35 mouse cellular contexts compared by ENCODE assay signal in genomic region chr8:93655752-93656151, GRCm38 (mm10).
"Had no signal": no experiment of that assay in that cellular context is flagged by ENCODE, and none has a peak within 500 bp of the region (broad histone marks: within the 10 kb centered on the region; RNA-seq: fewer than 3 reads in every experiment).

No protein-coding gene starts in this region.

- H3K4me3 ChIP-seq: heart, embryonic 10.5 days; heart, embryonic 12.5 days; heart, embryonic 13.5 days; heart, embryonic 15.5 days; hindbrain, embryonic 10.5 days; hindbrain, embryonic 12.5 days; hindbrain, embryonic 13.5 days; hindbrain, embryonic 15.5 days; intestine, embryonic 15.5 days; kidney, embryonic 15.5 days; layer of hippocampus, adult 2 months; left cerebral cortex, adult 2 months had no signal

- H3K4me1 ChIP-seq: heart, embryonic 10.5 days; heart, embryonic 12.5 days; heart, embryonic 13.5 days; heart, embryonic 15.5 days; hindbrain, embryonic 10.5 days; hindbrain, embryonic 12.5 days; hindbrain, embryonic 13.5 days; hindbrain, embryonic 15.5 days; intestine, embryonic 15.5 days; kidney, embryonic 15.5 days had no signal

- H3K27me3 ChIP-seq: heart, embryonic 12.5 days; heart, embryonic 13.5 days; heart, embryonic 15.5 days; hindbrain, embryonic 12.5 days; hindbrain, embryonic 13.5 days; hindbrain, embryonic 15.5 days; intestine, embryonic 15.5 days; kidney, embryonic 15.5 days had no signal

- H3K36me3 ChIP-seq: heart, embryonic 10.5 days; heart, embryonic 12.5 days; heart, embryonic 13.5 days; heart, embryonic 15.5 days; hindbrain, embryonic 10.5 days; hindbrain, embryonic 12.5 days; hindbrain, embryonic 13.5 days; hindbrain, embryonic 15.5 days; intestine, embryonic 15.5 days; kidney, embryonic 15.5 days had no signal

- DNase-seq: heart, postnatal 10 days; heart, postnatal 14 days; heart, postnatal 36 days; heart, postnatal 4 days; kidney, adult 11 months; kidney, adult 18-20 months; kidney, adult 2 months; kidney, adult 8-10 months; kidney, adult 9 months; kidney, postnatal 10 days; kidney, postnatal 14 days; kidney, postnatal 25 days; kidney, postnatal 36 days; kidney, postnatal 4 days; layer of hippocampus, adult 9-11 months; layer of hippocampus, postnatal 36 days had no signal

- H3K27ac ChIP-seq: heart, embryonic 10.5 days; heart, embryonic 13.5 days; heart, embryonic 15.5 days; hindbrain, embryonic 10.5 days; hindbrain, embryonic 12.5 days; hindbrain, embryonic 13.5 days; hindbrain, embryonic 14.5 days; hindbrain, embryonic 15.5 days; hindbrain, postnatal 0 days; intestine, embryonic 15.5 days; kidney, embryonic 15.5 days; kidney, postnatal 0 days; layer of hippocampus, adult 2 months; left cerebral cortex, adult 2 months had no signal

- H3K9ac ChIP-seq: heart, embryonic 12.5 days; heart, embryonic 13.5 days; heart, embryonic 15.5 days; hindbrain, embryonic 12.5 days; hindbrain, embryonic 13.5 days; hindbrain, embryonic 14.5 days; hindbrain, embryonic 15.5 days; intestine, embryonic 15.5 days; kidney, embryonic 15.5 days had no signal

- ATAC-seq: hindbrain, embryonic 16.5 days; hindbrain, postnatal 0 days; inflammation-experienced regulatory T-cells, adult 6 months; intestine, embryonic 15.5 days; intestine, postnatal 0 days had no signal

- H3K4me2 ChIP-seq: heart, embryonic 11.5 days; heart, embryonic 12.5 days; heart, embryonic 13.5 days; heart, embryonic 15.5 days; hindbrain, embryonic 12.5 days; hindbrain, embryonic 13.5 days; hindbrain, embryonic 14.5 days; hindbrain, embryonic 15.5 days; intestine, embryonic 15.5 days; kidney, embryonic 15.5 days had no signal

- H3K9me3 ChIP-seq: heart, embryonic 10.5 days; heart, embryonic 12.5 days; heart, embryonic 13.5 days; heart, embryonic 15.5 days; hindbrain, embryonic 10.5 days; hindbrain, embryonic 12.5 days; hindbrain, embryonic 13.5 days; hindbrain, embryonic 15.5 days; intestine, embryonic 15.5 days; kidney, embryonic 15.5 days had no signal
